Mouse (Mus musculus): ENCODE data around the gene Itk. TPM values are rescaled to one million over a fixed set of nuclear protein-coding genes. Genes with fewer than 3 reads are reported as not detected.
"Not testable (repeated sequence)": the region's sequence is repeated elsewhere in the genome, so short reads cannot be mapped to it uniquely, and the experiment has no call there.

The Itk gene
- polyA plus RNA-seq (2015; fragmentation: Nextera tagmentation; extraction: Ambion mirVana): not detected in 2 replicates

- H3K9ac ChIP-seq: no peak within 1 kb of the TSS
- 86% methylated on average over 13 of the region's 13 CpGs for WGBS
- no peak for ATAC-seq (ENCODE audit: low read depth)
These were observed at the start of gene Itk for GRCm38 (mm10) chr11:46389336-46390117. TSS of gene Itk (minus strand) at chr11:46389515.

GRCm38 (mm10) chr11:46437459-46438000 lies 48.2 kb upstream of the Itk start:
- Histone ChIP-seq H3K9ac (peak overlapping the region; percentile 91), H3K27ac (replicated peaks) (peak overlapping the region; percentile 91; the same call in 1 of the 2 replicates), H3K9me3 (no peaks in the 10 kb centered on the region), H3K4me1 (replicated peaks) (peaks cover 21% of the 10 kb centered on the region), H3K27me3 (no peaks in the 10 kb centered on the region), H3K4me3 (peak overlapping the region; percentile 97), H3K36me3 (peaks cover 26% of the 10 kb centered on the region), H3K4me2 (peak overlapping the region; percentile 72)
- WGBS: 2% methylated on average over 23 of the region's 23 CpGs
- peak; percentile 8; the same call in 1 of the 2 replicates for ATAC-seq (ENCODE audit: low read depth)

More at GRCm38 (mm10) chr11:46389336-46390117, at the start of gene Itk:
- Histone ChIP-seq H3K4me2 (no peak within 1 kb of the TSS), H3K4me1 (replicated peaks) (no peaks in the 10 kb centered on the region), H3K36me3 (no peaks in the 10 kb centered on the region), H3K27me3 (no peaks in the 10 kb centered on the region), H3K27ac (replicated peaks) (no peak within 1 kb of the TSS), H3K9me3 (no peaks in the 10 kb centered on the region), H3K4me3 (no peak within 1 kb of the TSS)

GRCm38 (mm10) chr11:46436760-46437458 lies 47.6 kb upstream of the Itk start, which contains the start of gene Med7:
TSS of gene Med7 (plus strand) at chr11:46436925.
- Histone ChIP-seq H3K4me2 (peak within 1 kb of the TSS; percentile 72), H3K9ac (peak within 1 kb of the TSS; percentile 91), H3K9me3 (no peaks in the 10 kb centered on the region), H3K4me1 (replicated peaks) (peaks cover 21% of the 10 kb centered on the region), H3K36me3 (peaks cover 21% of the 10 kb centered on the region; the same call in 1 of the 2 replicates), H3K4me3 (peak within 1 kb of the TSS; percentile 97), H3K27ac (replicated peaks) (peak within 1 kb of the TSS; percentile 91), H3K27me3 (no peaks in the 10 kb centered on the region)
- peak; percentile 100 for ATAC-seq (ENCODE audit: low read depth)
- under 1% methylated on average over 59 of the region's 59 CpGs for WGBS

GRCm38 (mm10) chr11:46435363-46435762 lies 46.0 kb upstream of the Itk start:
- Histone ChIP-seq H3K27ac (replicated peaks) (no peak overlapping the region), H3K9me3 (no peaks in the 10 kb centered on the region), H3K9ac (no peak overlapping the region), H3K4me2 (no peak overlapping the region), H3K4me3 (no peak overlapping the region), H3K27me3 (no peaks in the 10 kb centered on the region), H3K4me1 (replicated peaks) (peaks cover 21% of the 10 kb centered on the region), H3K36me3 (peaks cover 10% of the 10 kb centered on the region; the same call in 1 of the 2 replicates)
- no peak for ATAC-seq (ENCODE audit: low read depth)

GRCm38 (mm10) chr11:46431129-46431528 lies 41.8 kb upstream of the Itk start:
- Histone ChIP-seq H3K4me3 (no peak overlapping the region), H3K9ac (no peak overlapping the region), H3K27me3 (no peaks in the 10 kb centered on the region), H3K4me1 (replicated peaks) (peaks cover 3% of the 10 kb centered on the region), H3K4me2 (no peak overlapping the region), H3K36me3 (no peaks in the 10 kb centered on the region), H3K27ac (replicated peaks) (no peak overlapping the region), H3K9me3 (no peaks in the 10 kb centered on the region)
- peak; percentile 91 for ATAC-seq (ENCODE audit: low read depth)
- 28% methylated on average over 3 of the region's 3 CpGs for WGBS

- no peaks in the 10 kb centered on the region for H3K36me3 ChIP-seq
- no peaks in the 10 kb centered on the region for H3K27me3 ChIP-seq
- no peak overlapping the region for H3K9ac ChIP-seq
- no peak overlapping the region for H3K4me2 ChIP-seq
- no peak overlapping the region for H3K4me3 ChIP-seq
- no peaks in the 10 kb centered on the region for H3K4me1 ChIP-seq (replicated peaks)
- H3K9me3 ChIP-seq: no peaks in the 10 kb centered on the region
- 90% methylated on average over 2 of the region's 2 CpGs for WGBS
- no peak for ATAC-seq (ENCODE audit: low read depth)
- H3K27ac ChIP-seq (replicated peaks): no peak overlapping the region
These were observed 40.8 kb upstream of the Itk start for GRCm38 (mm10) chr11:46430123-46430522.

- 52% methylated on average over 4 of the region's 4 CpGs for WGBS
- H3K9ac ChIP-seq; ATAC-seq (ENCODE audit: low read depth); H3K27me3 ChIP-seq; H3K9me3 ChIP-seq; H3K4me3 ChIP-seq; H3K36me3 ChIP-seq; H3K27ac ChIP-seq (replicated peaks); H3K4me1 ChIP-seq (replicated peaks); H3K4me2 ChIP-seq: not testable (repeated sequence)
These were observed 38.8 kb upstream of the Itk start for GRCm38 (mm10) chr11:46428131-46428530.

- Histone ChIP-seq H3K4me1 (replicated peaks) (no peaks in the 10 kb centered on the region), H3K4me3 (no peak overlapping the region), H3K27me3 (no peaks in the 10 kb centered on the region), H3K36me3 (no peaks in the 10 kb centered on the region), H3K9me3 (no peaks in the 10 kb centered on the region), H3K27ac (replicated peaks) (no peak overlapping the region), H3K4me2 (no peak overlapping the region), H3K9ac (no peak overlapping the region)
- no peak for ATAC-seq (ENCODE audit: low read depth)
- 90% methylated on average over 8 of the region's 8 CpGs for WGBS
These were observed 32.0 kb upstream of the Itk start for GRCm38 (mm10) chr11:46421086-46421888.

GRCm38 (mm10) chr11:46418860-46419259 lies 29.5 kb upstream of the Itk start:
- Histone ChIP-seq H3K9me3 (no peaks in the 10 kb centered on the region), H3K27me3 (no peaks in the 10 kb centered on the region), H3K4me3 (no peak overlapping the region), H3K9ac (no peak overlapping the region), H3K4me1 (replicated peaks) (no peaks in the 10 kb centered on the region), H3K4me2 (no peak overlapping the region), H3K36me3 (no peaks in the 10 kb centered on the region), H3K27ac (replicated peaks) (no peak overlapping the region)
- 80% methylated on average over 5 of the region's 5 CpGs for WGBS
- ATAC-seq (ENCODE audit: low read depth): no peak

GRCm38 (mm10) chr11:46418438-46418837 lies 29.1 kb upstream of the Itk start:
- Histone ChIP-seq H3K27me3 (no peaks in the 10 kb centered on the region), H3K4me3 (no peak overlapping the region), H3K27ac (replicated peaks) (no peak overlapping the region), H3K9ac (no peak overlapping the region), H3K4me2 (no peak overlapping the region), H3K9me3 (no peaks in the 10 kb centered on the region), H3K36me3 (no peaks in the 10 kb centered on the region), H3K4me1 (replicated peaks) (no peaks in the 10 kb centered on the region)
- 68% methylated on average over 1 of the region's 1 CpGs for WGBS
- no peak for ATAC-seq (ENCODE audit: low read depth)

GRCm38 (mm10) chr11:46410018-46410563 lies 20.8 kb upstream of the Itk start:
- Histone ChIP-seq H3K36me3 (no peaks in the 10 kb centered on the region), H3K27me3 (no peaks in the 10 kb centered on the region), H3K9ac (no peak overlapping the region), H3K4me2 (no peak overlapping the region), H3K27ac (replicated peaks) (no peak overlapping the region), H3K4me1 (replicated peaks) (no peaks in the 10 kb centered on the region), H3K9me3 (no peaks in the 10 kb centered on the region), H3K4me3 (no peak overlapping the region)
- 46% methylated on average over 2 of the region's 2 CpGs for WGBS
- no peak for ATAC-seq (ENCODE audit: low read depth)
